Mouse (Mus musculus) telencephalon, adult 2 months (tissue): ENCODE data around the gene Lamb1.

ENCODE experiments used
- DNase-seq: peaks from one replicate; pipeline ENCODE4 v3.0.0-alpha.2; 2011; ENCODE audit warnings: low read depth, low spot score

Lamb1 gene

DNA sequence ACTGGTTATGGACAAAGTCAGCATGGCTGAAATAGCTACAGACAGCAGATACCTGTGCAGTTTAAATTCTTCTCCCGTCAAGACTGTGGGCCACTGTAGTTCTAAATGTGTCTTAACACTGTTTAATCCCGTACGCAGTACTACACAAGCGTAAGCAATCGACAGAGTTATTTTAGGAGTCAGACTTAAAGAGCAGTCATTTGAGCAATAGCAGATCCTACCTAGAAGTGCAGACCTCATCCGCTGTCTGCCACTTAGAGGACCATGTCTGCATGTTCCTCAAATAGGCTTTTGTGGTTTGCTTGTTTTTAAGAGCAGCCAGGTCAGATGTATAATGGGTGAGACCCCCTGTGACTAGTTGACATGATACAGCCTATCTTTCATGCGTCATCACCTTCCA is 49.3 kb downstream of the Lamb1 start:
- DNase-seq, result no peak

DNA sequence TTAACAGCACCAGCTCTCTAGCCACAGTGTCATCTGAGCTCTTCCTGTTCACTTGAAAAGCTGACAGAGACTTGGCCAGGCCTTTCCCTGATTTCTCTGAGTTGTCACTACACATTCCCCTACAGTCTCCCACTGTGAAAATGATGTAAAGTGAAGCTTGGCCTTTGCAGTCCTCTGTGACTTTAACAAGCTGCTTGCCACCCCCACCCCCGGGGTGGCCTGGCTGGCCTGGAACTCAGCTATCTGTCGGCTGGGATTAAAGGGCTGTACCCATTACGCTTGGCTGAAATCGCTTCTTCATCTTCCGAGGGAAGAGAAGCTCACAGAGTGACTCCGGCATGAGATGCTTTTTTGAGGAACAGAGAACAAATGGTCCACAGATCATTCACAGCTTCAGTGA is 50.9 kb downstream of the Lamb1 start:
- no peak for DNase-seq

GRCm38 (mm10) chr12:31317670-31318408 is 52.8 kb downstream of the Lamb1 start:
- no peak for DNase-seq

- DNase-seq, result no peak
These were observed 53.5 kb downstream of the Lamb1 start for GRCm38 (mm10) chr12:31318409-31318963.

DNA sequence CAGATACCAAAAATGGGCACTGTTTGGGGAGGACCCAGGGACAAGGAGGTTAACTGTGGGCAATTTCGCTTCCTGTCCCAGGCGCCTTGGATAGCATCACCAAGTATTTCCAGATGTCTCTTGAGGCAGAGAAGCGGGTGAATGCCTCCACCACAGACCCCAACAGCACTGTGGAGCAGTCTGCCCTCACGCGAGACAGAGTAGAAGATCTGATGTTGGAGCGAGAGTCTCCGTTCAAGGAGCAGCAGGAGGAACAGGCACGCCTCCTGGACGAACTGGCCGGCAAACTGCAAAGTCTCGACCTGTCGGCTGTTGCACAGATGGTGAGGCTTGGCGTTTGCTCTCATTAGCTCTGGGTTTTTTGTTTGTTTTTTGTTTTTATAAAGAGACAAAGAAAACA is 55.8 kb downstream of the Lamb1 start:
- DNase-seq, result no peak

DNA sequence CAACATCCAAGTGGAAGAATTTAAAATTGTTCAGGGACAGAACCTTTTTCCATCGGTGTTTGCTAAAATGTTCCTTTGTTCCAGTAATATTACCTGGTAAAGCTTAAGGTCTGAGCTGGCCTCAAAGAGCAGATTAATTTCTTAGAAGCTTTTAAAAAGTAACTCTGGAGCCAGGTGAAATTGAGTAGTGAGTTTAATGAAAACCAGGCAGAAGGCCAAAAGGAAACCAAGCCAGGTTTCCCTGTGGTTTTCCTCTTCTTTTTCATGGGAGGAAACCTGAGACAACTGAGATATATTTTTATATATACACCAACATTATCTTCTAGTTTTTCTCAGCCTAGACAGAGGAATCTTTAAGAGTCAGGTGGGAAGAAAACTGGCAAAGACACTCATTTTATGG is 56.5 kb downstream of the Lamb1 start:
- no peak for DNase-seq

DNA sequence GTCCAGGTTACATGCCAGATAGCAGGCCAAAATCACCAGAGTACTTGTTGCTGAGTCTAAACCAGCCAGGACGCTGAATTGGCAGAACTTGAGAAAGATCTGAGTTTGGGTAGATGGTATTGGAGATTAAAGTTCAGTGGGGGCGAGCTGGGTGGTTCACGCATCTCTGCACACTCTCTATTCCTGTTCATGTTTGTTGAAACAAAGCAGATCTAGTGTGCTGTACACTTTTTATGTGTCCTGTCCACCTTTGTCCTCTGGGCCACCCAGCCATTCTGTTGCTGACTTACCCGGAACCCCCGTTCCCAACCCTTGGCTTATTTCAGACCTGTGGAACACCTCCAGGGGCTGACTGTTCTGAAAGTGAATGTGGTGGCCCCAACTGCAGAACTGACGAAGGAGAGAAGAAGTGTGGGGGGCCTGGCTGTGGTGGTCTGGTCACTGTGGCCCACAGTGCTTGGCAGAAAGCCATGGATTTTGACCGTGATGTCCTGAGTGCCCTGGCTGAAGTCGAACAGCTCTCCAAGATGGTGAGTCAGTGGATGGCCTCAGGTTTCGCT is 58.2 kb downstream of the Lamb1 start:
- DNase-seq, result no peak

- no peak for DNase-seq
These were observed 62.1 kb downstream of the Lamb1 start for GRCm38 (mm10) chr12:31327139-31327538.

DNA sequence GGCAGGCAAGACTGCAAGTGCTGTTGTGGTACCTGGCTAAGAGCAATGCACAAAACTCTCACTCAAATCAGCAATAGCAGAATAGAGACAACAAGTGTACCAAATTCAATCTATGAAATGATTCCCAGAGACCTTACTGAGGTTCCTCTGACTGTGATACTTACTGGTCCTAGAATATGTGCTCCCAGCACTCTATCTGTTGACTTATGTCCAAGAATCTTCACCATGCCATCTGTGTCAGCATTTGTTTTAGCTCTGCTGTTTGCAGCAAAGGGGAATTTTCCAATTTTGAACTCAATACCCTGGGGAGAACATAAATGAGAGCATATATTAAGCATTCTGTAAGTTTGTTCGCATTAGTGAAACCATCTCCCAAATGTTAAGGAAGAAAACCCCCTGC is 68.2 kb downstream of the Lamb1 start:
- DNase-seq, result no peak

DNA sequence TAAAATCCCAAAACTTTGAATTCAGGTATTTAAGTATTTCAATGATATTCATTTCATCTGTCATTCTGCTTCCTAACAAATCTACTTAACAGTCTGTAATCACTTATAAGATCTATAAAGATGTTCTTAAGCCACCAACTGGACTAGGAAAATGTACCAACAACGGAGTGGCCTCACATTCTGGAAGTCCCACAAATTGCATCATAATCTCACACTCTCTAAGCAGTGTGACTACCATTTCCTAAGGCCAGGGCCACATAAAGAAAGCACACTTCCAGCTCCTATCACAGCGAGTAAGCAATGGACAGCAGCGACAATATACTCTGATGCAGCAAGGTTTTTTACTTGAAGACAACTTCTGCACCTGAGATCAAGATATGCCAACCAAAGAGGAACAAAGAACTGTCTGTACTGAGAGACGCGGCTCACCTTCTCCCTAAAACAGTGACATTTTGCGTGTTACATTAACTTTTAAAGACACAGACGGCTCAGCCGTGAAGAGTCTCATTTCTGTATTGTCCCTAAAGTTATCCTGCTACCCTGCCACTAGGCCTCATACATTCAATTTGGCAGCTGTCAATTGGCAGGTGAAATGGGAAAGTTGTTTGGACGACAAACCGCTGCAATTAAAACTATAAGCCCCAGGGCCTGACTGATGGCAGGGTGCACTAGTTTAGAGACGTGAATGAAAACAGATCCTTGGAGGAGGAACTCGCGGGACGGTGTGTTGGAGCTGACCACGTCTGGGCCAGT is 85.3 kb downstream of the Lamb1 start:
- DNase-seq, result no peak

DNA sequence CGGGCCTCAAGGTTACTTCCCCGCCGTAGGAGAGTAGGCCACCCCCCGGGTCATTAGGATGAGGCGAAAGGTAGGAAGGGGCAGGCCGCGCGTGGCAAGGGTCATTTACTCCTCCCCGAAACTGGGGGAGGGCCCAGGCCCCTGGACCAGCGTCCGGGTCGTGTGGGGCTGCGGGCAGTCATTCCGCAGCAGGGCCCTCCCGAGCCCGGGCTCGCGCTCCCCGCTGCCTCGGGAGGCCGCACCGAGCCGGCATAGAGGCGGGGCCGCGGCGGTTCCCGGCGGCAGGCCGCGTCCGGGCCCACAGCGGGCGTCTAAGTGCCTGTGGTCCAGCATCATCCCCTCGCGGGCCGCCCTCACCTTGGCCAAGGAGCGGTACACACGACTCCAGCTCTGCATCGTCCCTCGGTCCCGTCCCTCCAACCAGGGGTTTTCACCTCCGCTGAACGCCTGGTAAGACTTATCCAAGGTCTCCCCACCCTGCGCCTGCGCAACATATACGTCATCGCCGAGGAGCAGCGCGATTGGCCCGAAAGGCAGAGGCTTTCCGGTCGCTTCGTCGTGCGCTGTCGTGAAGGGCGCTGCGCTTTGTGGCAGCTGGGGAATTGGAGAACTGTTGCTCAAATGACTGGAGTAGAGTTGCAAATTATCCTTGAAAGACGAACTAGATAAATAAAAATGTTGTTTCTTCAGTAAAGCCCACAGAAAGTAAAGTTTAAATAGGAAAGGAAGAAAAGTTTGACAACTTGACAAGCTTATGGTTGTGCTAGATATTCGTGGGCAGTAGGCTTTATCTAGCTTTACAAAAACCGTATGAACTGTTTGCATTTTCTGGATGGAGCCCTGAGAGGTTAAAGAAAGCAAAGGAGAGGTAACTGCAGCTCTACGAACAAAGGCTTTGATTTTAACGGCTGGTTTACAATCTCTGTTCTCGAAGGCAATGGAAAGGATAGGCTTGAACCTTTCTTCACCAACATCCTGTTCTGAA is 86.2 kb downstream of the Lamb1 start, which contains the start of gene Dld:
Gene Dld (minus strand): TSS at position 510 of the 985 bp plus-strand sequence.
- DNase-seq, result peak; percentile 96

DNA sequence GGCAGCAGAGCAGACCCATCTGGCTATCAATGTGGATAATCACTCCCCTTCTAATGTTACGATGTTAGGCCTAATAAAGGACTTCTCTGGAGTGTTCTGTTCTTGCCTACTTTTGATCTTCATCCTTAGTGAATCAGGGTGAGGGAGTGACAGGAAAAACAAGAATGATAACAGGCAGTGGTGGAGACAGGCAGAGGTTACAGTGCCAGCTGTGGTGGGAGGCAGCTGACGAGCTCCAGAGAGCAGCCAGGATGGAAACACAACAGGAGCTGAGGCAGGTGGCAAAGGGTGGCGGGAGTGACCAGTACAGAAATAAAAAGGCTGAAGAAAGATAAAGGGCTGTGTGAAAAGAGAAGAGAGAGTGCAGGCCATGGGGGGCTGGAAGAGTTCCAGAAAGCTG is 101.4 kb downstream of the Lamb1 start:
- DNase-seq, result no peak

- DNase-seq, result no peak
These were observed 102.7 kb downstream of the Lamb1 start for GRCm38 (mm10) chr12:31367721-31368120.

GRCm38 (mm10) chr12:31369118-31369517 is 104.1 kb downstream of the Lamb1 start:
- no peak for DNase-seq

- DNase-seq, result no peak
These were observed 104.6 kb downstream of the Lamb1 start for GRCm38 (mm10) chr12:31369656-31370055.

DNA sequence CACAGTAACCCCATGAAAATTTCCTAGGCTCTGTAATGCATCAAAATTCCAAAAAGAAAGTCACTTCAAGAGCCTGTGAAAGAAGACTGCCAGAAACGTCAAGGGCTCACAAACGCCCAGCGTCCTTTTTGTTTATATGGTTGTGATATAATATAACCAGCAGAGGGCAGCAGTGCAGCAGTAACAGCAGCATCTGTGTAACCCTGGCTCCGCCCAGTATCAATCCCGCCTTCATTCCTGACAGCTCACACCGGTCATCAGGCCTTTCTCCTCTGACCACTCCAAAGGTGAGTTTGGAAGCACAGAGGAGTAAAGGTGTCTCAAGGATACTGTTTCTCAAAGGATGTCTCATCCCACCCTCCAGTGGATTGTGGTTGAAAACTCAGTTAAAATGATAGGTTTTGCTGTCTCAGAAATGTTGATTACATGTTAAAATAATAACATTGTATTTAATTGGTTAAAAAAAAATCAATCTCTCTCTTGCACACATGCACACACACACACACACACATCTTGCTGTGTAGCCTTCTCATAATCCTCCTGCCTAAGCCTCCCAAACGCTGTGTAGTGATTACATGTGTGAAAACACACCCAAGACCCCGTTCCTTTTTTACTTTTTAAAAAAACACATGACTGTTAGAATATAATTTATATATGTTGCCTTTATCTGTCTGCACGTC is 109.7 kb downstream of the Lamb1 start:
- peak; percentile 45 for DNase-seq

- DNase-seq, result no peak
These were observed 110.2 kb downstream of the Lamb1 start for GRCm38 (mm10) chr12:31375283-31375615.

- no peak for DNase-seq
These were observed 111.4 kb downstream of the Lamb1 start for GRCm38 (mm10) chr12:31376326-31376950.

DNA sequence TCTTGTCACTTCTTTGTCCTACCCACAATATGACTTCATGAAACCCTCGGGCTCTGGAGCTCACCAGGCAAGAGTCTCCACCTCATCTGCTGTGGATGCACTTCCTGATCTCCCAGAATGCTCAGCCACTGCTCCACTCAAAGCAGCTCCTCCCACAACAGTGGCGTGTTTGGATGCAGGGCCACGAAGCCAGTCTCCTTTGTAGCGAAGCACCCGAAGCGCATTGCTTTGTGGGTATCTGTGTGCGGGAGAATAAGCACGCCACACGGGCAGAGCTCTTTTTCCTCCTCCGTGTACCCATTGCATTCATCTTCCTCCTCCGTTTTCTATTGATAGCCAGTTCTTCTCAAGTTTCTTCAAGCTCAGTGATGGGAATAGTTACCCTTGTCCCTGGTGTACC is 112.2 kb downstream of the Lamb1 start:
- DNase-seq, result no peak
